Mouse (Mus musculus) lung, embryonic 15.5 days (tissue): ENCODE data around the gene Gm10696. TPM values are rescaled to one million over a fixed set of nuclear protein-coding genes. Genes with fewer than 3 reads are reported as not detected.
"Not testable (repeated sequence)": the region's sequence is repeated elsewhere in the genome, so short reads cannot be mapped to it uniquely, and the experiment has no call there.

Source experiments
- ATAC-seq: fragments of 200-750 bp; cut with Nextera tagmentation; 2 replicates; pipeline ENCODE4 v1.8.0; 2017; ENCODE audit warnings: moderate number of reproducible peaks, borderline replicate concordance; ENCODE audit not compliant: low FRiP score, low TSS enrichment; ENCODE audit errors: extremely low read depth
- H3K27ac ChIP-seq: fragments of 300-500 bp; sonication (generic); 2 replicates; pipeline ENCODE4 v1.5.1; 2015; ENCODE audit warnings: moderate library complexity, mild to moderate bottlenecking, inconsistent platforms
- H3K27me3 ChIP-seq: fragments of 300-500 bp; sonication (generic); 2 replicates; pipeline ENCODE4 v1.6.1; 2015; ENCODE audit warnings: inconsistent platforms
- H3K36me3 ChIP-seq: fragments of 300-500 bp; sonication (generic); 2 replicates; pipeline ENCODE4 v1.6.1; 2015; ENCODE audit warnings: inconsistent platforms
- H3K4me1 ChIP-seq: fragments of 300-500 bp; sonication (generic); 2 replicates; pipeline ENCODE4 v1.6.1; 2015; ENCODE audit warnings: inconsistent platforms
- H3K4me2 ChIP-seq: fragments of 300-500 bp; sonication (generic); 2 replicates; pipeline ENCODE4 v1.6.1; 2015; ENCODE audit warnings: inconsistent platforms, mild to moderate bottlenecking, moderate library complexity
- H3K4me3 ChIP-seq: fragments of 300-500 bp; sonication (generic); 2 replicates; pipeline ENCODE4 v1.5.1; 2015; ENCODE audit warnings: mild to moderate bottlenecking, inconsistent platforms
- H3K9ac ChIP-seq: fragments of 300-500 bp; sonication (generic); 2 replicates; pipeline ENCODE4 v1.6.1; 2015; ENCODE audit warnings: inconsistent platforms
- H3K9me3 ChIP-seq: fragments of 300-500 bp; sonication (generic); 2 replicates; pipeline ENCODE4 v1.6.1; 2016; ENCODE audit warnings: inconsistent platforms
- WGBS: fragments of 180-500 bp; shearing (Covaris S2); methylation state at CpG from one replicate; pipeline ENCODE4 v1.1.7; 2015; 5-methylcytosine and 5-hydroxymethylcytosine counted together
- polyA plus RNA-seq: library from polyadenylated mRNA; unstranded; fragments of >200 nt; fragmentation: Nextera tagmentation; extraction: Ambion mirVana; gene quantifications from 2 replicates; pipeline ENCODE4 v1.2.1, GENCODE M21; 2015

Gene Gm10696
- polyA plus RNA-seq, result not detected in 2 replicates

DNA sequence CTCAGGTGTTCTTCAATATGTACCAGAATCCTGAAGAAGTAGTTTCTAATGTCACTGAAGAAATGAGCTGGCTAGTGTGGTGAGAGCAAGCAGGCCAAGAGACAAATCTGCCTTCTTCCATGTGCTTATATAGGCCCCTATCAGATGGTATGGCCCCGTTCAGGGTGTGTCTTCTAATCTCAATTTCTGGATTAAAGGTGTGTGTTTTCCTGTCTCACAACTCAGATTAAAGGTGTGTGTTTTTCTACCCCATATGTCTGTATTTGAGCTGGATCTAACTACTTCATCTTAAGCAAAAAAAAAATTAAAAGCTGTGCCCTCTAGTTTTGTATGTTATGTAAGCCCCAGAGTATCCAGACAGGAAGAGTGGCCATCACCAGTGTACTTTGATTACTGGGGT is at the start of gene Gm10696:
Gene Gm10696 (minus strand): TSS at position 101 of the 400 bp plus-strand sequence.
- H3K27ac ChIP-seq, H3K36me3 ChIP-seq, H3K4me1 ChIP-seq, H3K4me3 ChIP-seq, H3K9me3 ChIP-seq, H3K4me2 ChIP-seq, H3K27me3 ChIP-seq, ATAC-seq, H3K9ac ChIP-seq: not testable (repeated sequence)
- 91% methylated on average over 1 of the region's 1 CpGs for WGBS

- not testable (repeated sequence) for H3K4me3 ChIP-seq, H3K9me3 ChIP-seq, H3K27me3 ChIP-seq, H3K36me3 ChIP-seq, H3K4me2 ChIP-seq, H3K9ac ChIP-seq, H3K27ac ChIP-seq, ATAC-seq, H3K4me1 ChIP-seq
- 82% methylated on average over 3 of the region's 4 CpGs for WGBS
Measured at GRCm38 (mm10) chr3:94196414-94196813, 18.4 kb upstream of the Gm10696 start, which contains the start of gene Gm5286. Gene Gm5286, plus strand, starts transcription at chr3:94196714.

GRCm38 (mm10) chr3:94167351-94167750 is 10.6 kb downstream of the Gm10696 start:
- not testable (repeated sequence) for H3K36me3 ChIP-seq, H3K27ac ChIP-seq, H3K4me3 ChIP-seq, H3K9me3 ChIP-seq, H3K4me2 ChIP-seq, H3K27me3 ChIP-seq, ATAC-seq, H3K9ac ChIP-seq, H3K4me1 ChIP-seq

Other genes with a start within 250 kb of the Gm10696 start
- gene Gm9117, start 234.7 kb downstream of the Gm10696 start, polyA plus RNA-seq, result not detected in 2 replicates
- gene Tdpoz5, start 216.9 kb downstream of the Gm10696 start, polyA plus RNA-seq, result not detected in 2 replicates
- gene Gm9125, start 123.3 kb downstream of the Gm10696 start, polyA plus RNA-seq, result not detected in 2 replicates
- gene Gm10697, start 105.5 kb downstream of the Gm10696 start, polyA plus RNA-seq, result not detected in 2 replicates
- gene Gm5286, start 18.5 kb upstream of the Gm10696 start, polyA plus RNA-seq, result not detected in 2 replicates
- not detected in 2 replicates for gene Gm4778, start 85.8 kb upstream of the Gm10696 start, polyA plus RNA-seq
- gene Them4, start 131.9 kb upstream of the Gm10696 start, polyA plus RNA-seq, result 10.3 and 10.6 TPM in 2 replicates
- gene Them5, start 163.9 kb upstream of the Gm10696 start, polyA plus RNA-seq, result 0.25 and 0.35 TPM in 2 replicates
- 0.45 and 1.1 TPM in 2 replicates for gene C2cd4d, start 184.2 kb upstream of the Gm10696 start, polyA plus RNA-seq
- gene Rorc, start 194.6 kb upstream of the Gm10696 start, polyA plus RNA-seq, result 6.1 and 6.8 TPM in 2 replicates
- 0.25 and 0.26 TPM in 2 replicates for gene Lingo4, start 220.3 kb upstream of the Gm10696 start, polyA plus RNA-seq
- gene Tdrkh, start 235.1 kb upstream of the Gm10696 start, polyA plus RNA-seq, result 11.7 and 11.8 TPM in 2 replicates